Mouse (Mus musculus) T-helper 1 cell (primary cell): ENCODE measurements around the gene Trabd2b.

Experiments
- in situ Hi-C: fragments of 300-600 bp; cut with MboI, MseI; formaldehyde crosslinking; loops from one replicate; pipeline ENCODE4 v1.15.1; 2025; ENCODE audit warnings: high pct_unique_total_duplicates

Gene Trabd2b

GRCm38 (mm10) chr4:114492157-114492556, 85.6 kb downstream of the Trabd2b start:
- in situ Hi-C loops: no loop called here

DNA sequence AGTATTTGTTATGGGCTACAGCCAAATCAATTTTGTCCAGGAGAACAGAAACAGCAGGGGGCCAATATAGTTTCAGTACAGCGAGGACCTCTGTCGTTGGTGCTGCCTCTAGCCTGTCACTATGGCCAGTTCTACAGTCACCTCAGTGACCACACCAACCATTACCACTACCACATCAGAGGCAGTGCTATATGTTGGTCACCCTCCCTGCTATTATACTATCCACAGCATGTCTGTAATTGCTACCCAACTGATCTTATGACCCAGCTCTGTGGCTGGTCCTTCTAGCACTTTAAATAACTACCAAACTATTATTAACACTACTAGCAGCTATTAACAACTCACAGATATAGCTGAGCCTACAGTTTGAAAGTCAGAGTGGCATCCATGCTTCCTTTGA, 87.5 kb downstream of the Trabd2b start:
- in situ Hi-C loops: no loop called here

DNA sequence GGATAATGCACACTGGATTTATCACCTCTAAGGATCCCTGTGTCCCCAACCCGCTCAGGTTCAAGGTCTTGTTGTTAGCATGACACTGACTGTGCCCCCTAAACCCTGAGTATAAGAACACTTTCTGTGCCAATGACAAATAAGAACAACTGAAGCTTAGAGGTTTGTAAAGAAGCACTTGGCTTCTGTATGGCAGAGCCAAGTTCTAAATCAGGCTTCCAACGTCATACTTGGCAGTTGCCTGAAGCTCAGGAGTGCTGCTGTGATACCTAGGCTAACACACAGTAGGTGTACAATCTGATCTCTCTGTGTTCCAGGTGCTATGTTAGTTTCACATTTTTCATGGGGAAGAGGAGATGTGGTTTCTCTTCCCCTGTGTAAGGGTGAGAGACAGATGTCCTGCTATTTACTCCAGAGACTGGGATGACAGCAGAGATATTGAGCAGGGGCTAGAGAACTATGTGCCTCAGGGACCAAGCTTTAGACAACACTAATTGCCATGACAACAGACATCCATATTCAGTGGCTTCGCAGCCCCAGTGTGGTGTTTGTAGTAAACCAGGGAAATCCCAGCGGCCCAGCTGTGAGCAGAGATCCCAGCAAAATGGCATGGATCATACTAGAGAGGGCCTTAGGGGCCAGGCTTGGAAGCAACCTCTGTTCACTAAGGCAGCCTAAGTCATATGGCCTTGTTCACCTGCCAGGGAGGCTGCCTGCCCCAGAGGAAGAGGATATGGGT, 89.3 kb downstream of the Trabd2b start:
- in situ Hi-C loops: no loop called here

DNA sequence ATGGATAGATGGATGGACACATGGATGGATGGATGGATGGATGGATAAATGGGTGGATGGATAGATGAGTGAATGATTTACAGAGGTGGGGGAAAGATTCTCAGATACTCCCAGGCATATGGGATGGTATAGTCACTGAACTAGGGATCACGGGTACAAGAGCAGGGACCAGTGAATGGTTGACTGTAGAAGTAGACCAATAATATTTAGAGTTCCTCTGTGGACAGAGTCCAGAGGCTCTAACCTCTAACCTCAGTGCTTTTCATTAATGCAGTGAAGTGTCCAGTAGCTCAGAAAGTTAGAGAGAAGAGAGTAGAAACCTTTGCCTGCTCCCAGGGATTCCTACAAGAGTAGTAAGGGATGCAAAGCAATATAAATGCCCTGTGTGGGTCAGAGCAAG, 93.1 kb downstream of the Trabd2b start:
- in situ Hi-C loops: no loop called here

DNA sequence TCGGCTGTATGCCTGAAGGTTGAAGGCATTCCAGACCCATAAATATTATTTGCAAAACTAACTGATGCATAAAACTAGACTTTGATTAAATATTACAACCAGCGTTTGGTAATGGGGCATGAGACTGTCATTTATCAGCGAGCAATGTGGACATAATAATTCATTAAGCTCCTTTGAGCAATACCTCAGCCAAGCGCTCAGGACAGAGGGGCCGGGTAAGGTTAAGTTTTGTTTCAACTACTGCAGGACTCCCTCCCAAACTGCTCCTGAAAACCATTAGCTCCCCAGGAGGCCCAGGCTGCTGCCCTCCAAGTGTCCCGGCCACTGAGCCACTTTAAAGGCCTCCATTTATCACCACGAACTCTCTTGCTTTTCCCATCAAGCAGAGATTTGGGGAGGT, 93.8 kb downstream of the Trabd2b start:
- in situ Hi-C loops: no loop called here

DNA sequence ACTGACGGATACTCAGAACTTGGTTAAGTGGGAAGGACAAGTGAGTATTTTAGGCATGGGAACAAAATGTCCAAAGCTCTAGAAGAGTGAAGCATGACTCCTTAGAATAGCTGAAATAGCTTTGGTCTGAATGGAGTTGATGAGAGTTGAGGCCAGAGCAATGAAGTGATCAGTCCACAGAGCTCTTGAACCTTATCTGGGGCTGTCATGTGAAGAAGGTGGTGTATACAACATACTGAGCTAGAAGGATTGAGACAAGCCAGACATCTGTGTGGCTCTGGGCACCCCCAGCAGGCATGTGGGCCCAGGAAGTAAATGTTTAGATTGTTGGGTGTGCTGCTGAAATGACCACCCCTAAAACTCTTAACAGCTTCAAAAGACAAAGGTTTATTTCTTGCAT, 94.5 kb downstream of the Trabd2b start:
- in situ Hi-C loops: no loop called here

DNA sequence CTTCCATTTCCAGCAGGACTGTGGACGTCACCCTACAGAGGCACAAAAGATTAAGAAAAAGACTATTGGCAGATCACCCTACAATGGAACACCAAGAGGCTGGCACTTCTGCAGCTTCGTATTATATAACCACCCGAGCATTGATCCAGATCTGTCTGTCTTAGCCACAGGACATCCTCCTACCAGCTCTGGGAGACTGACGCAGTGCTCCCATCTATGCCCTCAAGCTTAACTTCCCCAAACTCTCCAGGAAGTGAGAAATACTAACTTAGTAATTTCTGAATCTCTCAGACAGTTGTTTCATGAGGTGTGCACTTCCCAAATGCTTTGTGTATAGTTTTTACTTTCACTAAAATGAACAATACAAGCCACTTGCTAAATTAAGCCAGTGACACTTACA, 95.1 kb downstream of the Trabd2b start:
- in situ Hi-C loops: no loop called here

GRCm38 (mm10) chr4:114504227-114505041, 97.9 kb downstream of the Trabd2b start:
- in situ Hi-C loops: no loop called here

GRCm38 (mm10) chr4:114509601-114510000, 103.1 kb downstream of the Trabd2b start:
- in situ Hi-C loops: no loop called here

GRCm38 (mm10) chr4:114511649-114512048, 105.1 kb downstream of the Trabd2b start:
- in situ Hi-C loops: no loop called here

DNA sequence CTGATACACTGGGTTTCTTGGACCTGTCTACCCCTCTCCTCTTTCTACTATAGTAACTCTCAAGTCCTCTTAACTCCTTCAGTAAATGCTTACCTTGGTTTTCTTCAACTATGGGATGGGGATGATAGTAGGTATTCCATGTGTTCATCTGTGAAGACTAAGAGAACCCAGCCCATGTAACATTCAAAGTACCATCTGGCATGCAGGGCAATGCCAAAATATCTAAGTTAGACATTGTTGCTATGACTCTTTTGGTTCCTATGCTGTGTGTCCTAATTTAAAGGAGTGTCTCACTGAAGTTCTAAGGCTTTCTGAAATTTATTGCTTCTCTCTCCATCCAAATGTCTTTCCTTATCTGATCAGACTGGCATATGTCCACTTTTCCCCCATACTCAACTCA, 106.6 kb downstream of the Trabd2b start:
- in situ Hi-C loops: no loop called here

- in situ Hi-C loops: no loop called here
These were observed 108.8 kb downstream of the Trabd2b start for GRCm38 (mm10) chr4:114515330-114515771.

DNA sequence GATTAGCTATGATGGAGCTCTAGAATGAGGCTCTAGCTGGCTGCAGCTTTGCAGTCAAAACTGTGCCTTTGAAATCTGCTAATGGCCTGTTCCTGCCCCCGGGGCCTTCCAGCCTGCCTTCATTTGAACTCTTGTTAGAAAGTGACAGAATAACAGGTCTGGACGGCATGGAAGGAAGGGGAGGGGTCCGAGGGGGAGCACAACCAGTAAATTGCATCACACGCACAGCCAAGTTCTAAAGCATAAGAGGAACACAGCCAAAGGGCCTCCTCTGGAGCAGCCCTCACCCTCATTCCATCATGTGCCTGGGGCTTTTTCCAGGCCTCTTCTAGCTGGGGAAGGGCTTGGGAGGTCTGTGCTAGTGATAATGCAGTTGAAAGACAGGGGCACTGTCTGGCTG, 110.1 kb downstream of the Trabd2b start:
- in situ Hi-C loops: no loop called here

- in situ Hi-C loops: no loop called here
These were observed 111.5 kb downstream of the Trabd2b start for GRCm38 (mm10) chr4:114518061-114518460.

GRCm38 (mm10) chr4:114518571-114518970, 112.0 kb downstream of the Trabd2b start:
- in situ Hi-C loops: no loop called here

DNA sequence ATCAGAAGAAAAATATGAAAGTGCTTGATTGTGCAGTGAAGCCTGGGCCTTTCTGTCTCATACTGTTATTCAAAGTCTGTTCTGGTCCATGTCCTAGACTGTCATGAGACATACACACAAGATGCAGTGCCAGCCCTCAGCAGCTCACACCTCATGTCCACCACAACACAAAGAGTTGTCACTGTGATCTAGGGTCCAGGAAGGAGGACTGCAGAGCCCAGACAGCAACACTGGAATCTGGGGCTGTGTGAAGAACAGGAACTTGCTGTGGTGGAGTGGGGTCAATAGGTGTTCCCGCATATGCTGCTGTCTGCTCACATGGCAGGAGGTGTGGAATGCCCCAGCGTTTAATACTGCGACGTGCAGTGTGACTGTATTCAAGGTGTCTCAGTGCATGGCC, 112.8 kb downstream of the Trabd2b start:
- in situ Hi-C loops: no loop called here

DNA sequence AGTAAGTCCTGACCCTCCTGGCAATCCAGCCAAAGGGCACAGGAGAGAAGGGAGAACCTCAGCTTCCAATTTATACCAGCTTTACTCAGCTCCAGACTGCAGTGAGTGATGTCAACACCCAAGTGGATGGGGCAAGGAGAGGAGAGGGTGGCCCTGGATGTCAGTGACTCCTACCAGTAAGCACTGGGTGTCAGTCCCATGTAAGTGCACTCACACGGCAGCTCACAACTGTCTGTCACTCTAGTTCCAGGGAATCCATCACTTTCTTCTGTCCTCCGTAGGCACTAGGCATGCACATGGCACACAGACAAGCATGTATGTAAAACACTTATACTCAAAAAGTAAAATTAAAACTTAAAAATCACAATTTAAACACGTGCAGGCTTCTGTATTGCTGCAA, 113.4 kb downstream of the Trabd2b start:
- in situ Hi-C loops: no loop called here

GRCm38 (mm10) chr4:114523335-114524188, 117.0 kb downstream of the Trabd2b start:
- in situ Hi-C loops: no loop called here

- in situ Hi-C loops: no loop called here
These were observed 125.1 kb downstream of the Trabd2b start for GRCm38 (mm10) chr4:114531591-114531990.

- in situ Hi-C loops: no loop called here
These were observed 127.6 kb downstream of the Trabd2b start for GRCm38 (mm10) chr4:114533894-114534754.

- in situ Hi-C loops: no loop called here
These were observed 131.0 kb downstream of the Trabd2b start for GRCm38 (mm10) chr4:114537376-114537974.
